Mouse (Mus musculus) lung, embryonic 14.5 days (tissue): ENCODE data around the gene Bcor. TPM values are rescaled to one million over a fixed set of nuclear protein-coding genes. Genes with fewer than 3 reads are reported as not detected.
A peak's percentile ranks its signal among the peaks of the same experiment; 100 is the strongest.

Experiments
- ATAC-seq: fragments of 200-750 bp; cut with Nextera tagmentation; 2 replicates; pipeline ENCODE4 v1.8.0; 2017; ENCODE audit warnings: mild to moderate bottlenecking, moderate TSS enrichment, moderate library complexity; ENCODE audit not compliant: insufficient read depth
- DNase-seq: peaks from one replicate; pipeline ENCODE4 v3.0.0-alpha.2; 2015
- H3K27ac ChIP-seq: fragments of 300-500 bp; sonication (generic); 2 replicates; pipeline ENCODE4 v1.5.1; 2014; ENCODE audit warnings: low read depth, mild to moderate bottlenecking, moderate library complexity
- H3K27me3 ChIP-seq: fragments of 300-500 bp; sonication (generic); 2 replicates; pipeline ENCODE4 v1.6.1; 2014; ENCODE audit warnings: low read length, control low read depth; ENCODE audit not compliant: insufficient read depth
- H3K36me3 ChIP-seq: fragments of 300-500 bp; sonication (generic); 2 replicates; pipeline ENCODE4 v1.6.1; 2014; ENCODE audit warnings: control low read depth; ENCODE audit not compliant: insufficient read depth
- H3K4me1 ChIP-seq: fragments of 300-500 bp; sonication (generic); 2 replicates; pipeline ENCODE4 v1.6.1; 2014; ENCODE audit warnings: antibody characterized with exemption, control low read depth; ENCODE audit not compliant: insufficient read depth
- H3K4me2 ChIP-seq: fragments of 300-500 bp; sonication (generic); 2 replicates; pipeline ENCODE4 v1.6.1; 2014; ENCODE audit warnings: mild to moderate bottlenecking
- H3K4me3 ChIP-seq: fragments of 300-500 bp; sonication (generic); 2 replicates; pipeline ENCODE4 v1.5.1; 2014; ENCODE audit warnings: low read depth, low read length
- H3K9ac ChIP-seq: fragments of 300-500 bp; sonication (generic); 2 replicates; pipeline ENCODE4 v1.6.1; 2014
- H3K9me3 ChIP-seq: fragments of 300-500 bp; sonication (generic); 2 replicates; pipeline ENCODE4 v1.6.1; 2016; ENCODE audit warnings: low read depth, low read length, control low read depth
- CTCF ChIP-seq: IDR thresholded peaks from 2 replicates; pipeline ENCODE4 v1.5.1; 2016; ENCODE audit warnings: antibody characterized with exemption, low read depth
- WGBS: fragments of 180-500 bp; shearing (Covaris S2); extraction: QIAGEN DNeasy Blood & Tissue Kit; methylation state at CpG from one replicate; pipeline ENCODE4 v1.1.7; 2014; 5-methylcytosine and 5-hydroxymethylcytosine counted together
- polyA plus RNA-seq: library from polyadenylated mRNA; unstranded; fragments of >200 nt; fragmentation: Nextera tagmentation; extraction: Ambion mirVana; gene quantifications from 2 replicates; pipeline ENCODE4 v1.2.1, GENCODE M21; 2014

Bcor gene
- polyA plus RNA-seq, 1 experiment from 2014 or later = 28.9 TPM

DNA sequence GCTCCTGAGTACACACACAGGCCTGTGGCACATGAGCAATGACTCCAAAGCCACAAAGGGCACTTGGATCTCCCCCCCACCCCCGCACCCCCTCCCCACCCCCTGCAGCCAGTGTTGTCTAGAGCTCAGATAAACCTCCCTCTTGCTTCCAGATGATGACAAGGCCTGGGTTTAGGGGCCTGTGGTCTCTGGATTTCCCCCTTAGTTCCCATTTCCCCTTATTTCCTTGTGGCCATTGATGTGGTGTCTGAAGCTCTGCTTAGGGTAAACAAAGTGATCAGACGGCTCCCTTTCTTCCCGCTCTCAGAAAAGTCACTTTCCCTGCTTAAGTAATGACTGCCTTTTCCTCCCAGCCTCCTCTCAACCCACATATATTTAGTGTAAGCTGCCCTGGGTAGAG lies 35.6 kb downstream of the Bcor start:
- H3K9ac ChIP-seq = no peak overlapping the region
- DNase-seq (no peak), ATAC-seq (no peak)
- no peak overlapping the region for H3K4me3 ChIP-seq
- no peaks in the 10 kb centered on the region for H3K36me3 ChIP-seq
- peak overlapping the region; percentile 23; the same call in 1 of the 2 replicates for H3K4me2 ChIP-seq
- peaks cover 3% of the 10 kb centered on the region; the same call in 1 of the 2 replicates for H3K4me1 ChIP-seq
- H3K27ac ChIP-seq = peak overlapping the region; percentile 30; the same call in 1 of the 2 replicates
- WGBS = 11% methylated on average over 3 of the region's 3 CpGs
- H3K9me3 ChIP-seq = no peaks in the 10 kb centered on the region
- H3K27me3 ChIP-seq = peaks cover 26% of the 10 kb centered on the region
- no peak for TF ChIP-seq CTCF

GRCm38 (mm10) chrX:12123687-12124087 lies 36.5 kb downstream of the Bcor start:
- peak overlapping the region; percentile 89; the same call in 1 of the 2 replicates for H3K27ac ChIP-seq
- no peak overlapping the region for H3K9ac ChIP-seq
- no peak for ATAC-seq
- H3K4me2 ChIP-seq = peak overlapping the region; percentile 51
- no peak for DNase-seq
- H3K4me3 ChIP-seq = no peak overlapping the region
- WGBS = 12% methylated on average over 6 of the region's 6 CpGs
- no peaks in the 10 kb centered on the region for H3K9me3 ChIP-seq
- H3K4me1 ChIP-seq = peaks cover 3% of the 10 kb centered on the region; the same call in 1 of the 2 replicates
- TF ChIP-seq CTCF = no peak
- H3K36me3 ChIP-seq = no peaks in the 10 kb centered on the region
- peaks cover 19% of the 10 kb centered on the region for H3K27me3 ChIP-seq

DNA sequence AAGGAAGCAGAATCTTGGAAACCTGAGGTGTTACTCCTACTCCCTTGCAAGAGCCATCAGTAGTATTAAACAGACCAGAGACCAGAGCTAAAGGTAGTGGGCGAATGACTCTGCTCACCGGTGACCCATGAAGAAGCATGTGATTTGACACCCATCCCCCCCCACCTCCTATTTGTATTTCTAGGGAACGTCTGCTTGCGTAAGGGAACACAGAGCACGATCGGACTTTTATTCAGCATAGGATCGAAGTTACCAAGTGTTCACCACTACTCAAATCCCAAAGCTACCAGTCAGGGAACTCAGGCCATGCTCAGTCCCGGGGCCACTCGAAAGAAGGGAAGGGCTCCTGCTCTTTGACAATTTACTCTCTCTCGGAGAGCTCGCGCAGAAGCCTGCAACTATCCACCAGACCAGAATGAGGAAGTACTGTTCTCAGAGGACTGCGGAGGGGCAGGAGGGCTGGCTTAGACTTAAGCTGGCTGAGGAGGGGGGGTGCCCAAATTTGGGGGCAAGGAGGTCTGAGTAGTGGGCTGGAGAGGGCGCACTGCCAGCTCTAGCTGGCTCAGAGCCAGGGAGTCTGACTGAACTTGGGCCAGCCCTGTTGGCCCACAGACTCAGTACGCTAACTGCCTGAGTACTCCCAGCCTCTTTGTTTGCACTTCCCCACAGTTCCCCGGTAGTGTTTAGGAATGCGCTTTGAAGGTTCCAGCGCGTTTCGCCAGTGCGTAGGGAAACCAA lies 37.4 kb downstream of the Bcor start:
- 0 out of 2 replicates have a peak, but pooled peaks have one; percentile 4 for TF ChIP-seq CTCF
- Histone ChIP-seq H3K27me3 (peaks cover 11% of the 10 kb centered on the region), H3K36me3 (no peaks in the 10 kb centered on the region), H3K9ac (no peak overlapping the region; the same call in 1 of the 2 replicates), H3K27ac (peak overlapping the region; percentile 89), H3K4me1 (peaks cover 3% of the 10 kb centered on the region; the same call in 1 of the 2 replicates), H3K4me3 (0 out of 2 replicates have a peak overlapping the region, but pooled peaks have one; percentile 8), H3K9me3 (no peaks in the 10 kb centered on the region), H3K4me2 (peak overlapping the region; percentile 51)
- ATAC-seq = peak; percentile 89
- WGBS = 6% methylated on average over 21 of the region's 21 CpGs
- peak; percentile 89 for DNase-seq

GRCm38 (mm10) chrX:12119476-12119875 lies 40.7 kb downstream of the Bcor start:
- TF ChIP-seq CTCF = no peak
- 19% methylated on average over 1 of the region's 1 CpGs for WGBS
- Histone ChIP-seq H3K36me3 (no peaks in the 10 kb centered on the region), H3K9ac (no peak overlapping the region), H3K4me2 (no peak overlapping the region), H3K4me3 (no peak overlapping the region), H3K4me1 (no peaks in the 10 kb centered on the region; the same call in 1 of the 2 replicates), H3K27ac (no peak overlapping the region), H3K9me3 (no peaks in the 10 kb centered on the region), H3K27me3 (no peaks in the 10 kb centered on the region)
- no peak for DNase-seq
- no peak for ATAC-seq

GRCm38 (mm10) chrX:12116128-12116527 lies 44.0 kb downstream of the Bcor start:
- TF ChIP-seq CTCF = no peak
- Histone ChIP-seq H3K9me3 (no peaks in the 10 kb centered on the region), H3K36me3 (no peaks in the 10 kb centered on the region), H3K4me2 (no peak overlapping the region), H3K27me3 (no peaks in the 10 kb centered on the region), H3K27ac (no peak overlapping the region), H3K4me3 (no peak overlapping the region), H3K9ac (no peak overlapping the region), H3K4me1 (no peaks in the 10 kb centered on the region)
- ATAC-seq (no peak), DNase-seq (peak; percentile 31)
- 18% methylated on average over 7 of the region's 7 CpGs for WGBS

- ATAC-seq (no peak), DNase-seq (no peak)
- no peak overlapping the region for H3K4me3 ChIP-seq
- no peak overlapping the region for H3K27ac ChIP-seq
- H3K36me3 ChIP-seq = no peaks in the 10 kb centered on the region
- H3K4me1 ChIP-seq = no peaks in the 10 kb centered on the region
- no peaks in the 10 kb centered on the region for H3K9me3 ChIP-seq
- no peak overlapping the region for H3K4me2 ChIP-seq
- H3K27me3 ChIP-seq = no peaks in the 10 kb centered on the region
- no peak for TF ChIP-seq CTCF
- H3K9ac ChIP-seq = no peak overlapping the region
- 75% methylated on average over 4 of the region's 4 CpGs for WGBS
Observed at GRCm38 (mm10) chrX:12112166-12112565, 48.0 kb downstream of the Bcor start.

GRCm38 (mm10) chrX:12110518-12110917 lies 49.6 kb downstream of the Bcor start:
- Histone ChIP-seq H3K27ac (no peak overlapping the region), H3K4me2 (no peak overlapping the region), H3K4me1 (no peaks in the 10 kb centered on the region), H3K4me3 (no peak overlapping the region), H3K9me3 (no peaks in the 10 kb centered on the region), H3K27me3 (no peaks in the 10 kb centered on the region), H3K36me3 (no peaks in the 10 kb centered on the region), H3K9ac (no peak overlapping the region)
- ATAC-seq = no peak
- WGBS = 62% methylated on average over 6 of the region's 6 CpGs
- no peak for TF ChIP-seq CTCF
- no peak for DNase-seq
